Mouse (Mus musculus): ENCODE data around the gene Sim2.

Gene Sim2

GRCm38 (mm10) chr16:94084711-94085602 lies at the start of gene Sim2:
Gene Sim2, plus strand, starts transcription at chr16:94084931.
- no peak for DNase-seq (ENCODE audit: low spot score in 2 of 2)

GRCm38 (mm10) chr16:94037280-94037679 lies 47.5 kb upstream of the Sim2 start:
- no peak for DNase-seq (ENCODE audit: low spot score in 2 of 2)

- peak; percentile 38 to 51 for DNase-seq (ENCODE audit: low spot score in 2 of 2)
Measured at GRCm38 (mm10) chr16:94038272-94038985, 46.3 kb upstream of the Sim2 start.

- DNase-seq (ENCODE audit: low spot score in 2 of 2): no peak
Measured at GRCm38 (mm10) chr16:94038986-94039341, 45.8 kb upstream of the Sim2 start.

- DNase-seq (ENCODE audit: low spot score in 2 of 2): no peak
Measured at GRCm38 (mm10) chr16:94040485-94040884, 44.2 kb upstream of the Sim2 start.

GRCm38 (mm10) chr16:94041065-94041712 lies 43.5 kb upstream of the Sim2 start:
- no peak for DNase-seq (ENCODE audit: low spot score in 2 of 2)

GRCm38 (mm10) chr16:94043797-94044196 lies 40.9 kb upstream of the Sim2 start:
- DNase-seq (ENCODE audit: low spot score in 2 of 2): no peak

- DNase-seq (ENCODE audit: low spot score in 2 of 2): no peak
Measured at GRCm38 (mm10) chr16:94044996-94045395, 39.7 kb upstream of the Sim2 start.

GRCm38 (mm10) chr16:94050368-94050767 lies 34.4 kb upstream of the Sim2 start:
- DNase-seq (ENCODE audit: low spot score in 2 of 2): no peak

- DNase-seq (ENCODE audit: low spot score in 2 of 2): no peak
Measured at GRCm38 (mm10) chr16:94055176-94055575, 29.6 kb upstream of the Sim2 start.

GRCm38 (mm10) chr16:94055576-94055975 lies 29.2 kb upstream of the Sim2 start:
- no peak for DNase-seq (ENCODE audit: low spot score in 2 of 2)

- DNase-seq (ENCODE audit: low spot score in 2 of 2): no peak
Measured at GRCm38 (mm10) chr16:94059820-94060219, 24.9 kb upstream of the Sim2 start.

- no peak for DNase-seq (ENCODE audit: low spot score in 2 of 2)
Measured at GRCm38 (mm10) chr16:94064211-94064610, 20.5 kb upstream of the Sim2 start.

GRCm38 (mm10) chr16:94065728-94066674 lies 18.7 kb upstream of the Sim2 start:
- no peak for DNase-seq (ENCODE audit: low spot score in 2 of 2)

- DNase-seq (ENCODE audit: low spot score in 2 of 2): no peak
Measured at GRCm38 (mm10) chr16:94066771-94067170, 18.0 kb upstream of the Sim2 start.

GRCm38 (mm10) chr16:94067280-94067679 lies 17.5 kb upstream of the Sim2 start:
- no peak for DNase-seq (ENCODE audit: low spot score in 2 of 2)

- no peak for DNase-seq (ENCODE audit: low spot score in 2 of 2)
Measured at GRCm38 (mm10) chr16:94069061-94069460, 15.7 kb upstream of the Sim2 start.

GRCm38 (mm10) chr16:94070920-94071319 lies 13.8 kb upstream of the Sim2 start:
- no peak for DNase-seq (ENCODE audit: low spot score in 2 of 2)

- DNase-seq (ENCODE audit: low spot score in 2 of 2): no peak
Measured at GRCm38 (mm10) chr16:94071468-94071867, 13.3 kb upstream of the Sim2 start.

GRCm38 (mm10) chr16:94075362-94076027 lies 9.2 kb upstream of the Sim2 start:
- DNase-seq (ENCODE audit: low spot score in 2 of 2): no peak

Measured in right cerebral cortex, postnatal 10 days (tissue).